Mouse (Mus musculus): Measurements from ENCODE around the gene Olfr599. TPM values are rescaled to one million over a fixed set of nuclear protein-coding genes. Genes with fewer than 3 reads are reported as not detected.

The Olfr599 gene
- polyA plus RNA-seq (2015; fragmentation: Illumina TruSeq; extraction: RNeasy Lipid Tissue Mini Kit (QIAGEN cat#74804); ENCODE audit: low read depth, low replicate concordance), result not detected

GRCm38 (mm10) chr7:103335617-103336016 lies at the start of gene Olfr599:
Gene Olfr599 (plus strand): TSS chr7:103335917.

GRCm38 (mm10) chr7:103305348-103305747 lies 30.4 kb upstream of the Olfr599 start, which contains the start of gene Olfr596:
Gene Olfr596 (plus strand): TSS chr7:103305648.

GRCm38 (mm10) chr7:103316015-103316414 lies 19.7 kb upstream of the Olfr599 start, which contains the start of gene Olfr597:
Gene Olfr597 (plus strand): TSS chr7:103316315.

GRCm38 (mm10) chr7:103323268-103323667 lies 12.4 kb upstream of the Olfr599 start, which contains the start of gene Olfr598:
Gene Olfr598 (plus strand): TSS chr7:103323568.

GRCm38 (mm10) chr7:103349569-103349968 lies 13.9 kb downstream of the Olfr599 start, which contains the start of gene Olfr600:
Gene Olfr600 (minus strand): TSS chr7:103349669.

GRCm38 (mm10) chr7:103362555-103362954 lies 26.8 kb downstream of the Olfr599 start, which contains the start of gene Olfr601:
Gene Olfr601 (minus strand): TSS chr7:103362655.

GRCm38 (mm10) chr7:103386077-103386476 lies 50.4 kb downstream of the Olfr599 start, which contains the start of gene Olfr603:
Gene Olfr603 (minus strand): TSS chr7:103386177.

Other genes with a start within 250 kb of the Olfr599 start
- gene Olfr585, start 238.2 kb upstream of the Olfr599 start, polyA plus RNA-seq (2015; fragmentation: Illumina TruSeq; extraction: RNeasy Lipid Tissue Mini Kit (QIAGEN cat#74804); ENCODE audit: low read depth, low replicate concordance), result not detected
- not detected for gene Olfr586, start 210.3 kb upstream of the Olfr599 start, polyA plus RNA-seq (2015; fragmentation: Illumina TruSeq; extraction: RNeasy Lipid Tissue Mini Kit (QIAGEN cat#74804); ENCODE audit: low read depth, low replicate concordance)
- not detected for gene Olfr588-ps1, start 195.0 kb upstream of the Olfr599 start, polyA plus RNA-seq (2015; fragmentation: Illumina TruSeq; extraction: RNeasy Lipid Tissue Mini Kit (QIAGEN cat#74804); ENCODE audit: low read depth, low replicate concordance)
- not detected for gene Olfr589, start 179.6 kb upstream of the Olfr599 start, polyA plus RNA-seq (2015; fragmentation: Illumina TruSeq; extraction: RNeasy Lipid Tissue Mini Kit (QIAGEN cat#74804); ENCODE audit: low read depth, low replicate concordance)
- not detected for gene Olfr591, start 157.6 kb upstream of the Olfr599 start, polyA plus RNA-seq (2015; fragmentation: Illumina TruSeq; extraction: RNeasy Lipid Tissue Mini Kit (QIAGEN cat#74804); ENCODE audit: low read depth, low replicate concordance)
- not detected for gene Olfr592, start 151.1 kb upstream of the Olfr599 start, polyA plus RNA-seq (2015; fragmentation: Illumina TruSeq; extraction: RNeasy Lipid Tissue Mini Kit (QIAGEN cat#74804); ENCODE audit: low read depth, low replicate concordance)
- gene Olfr593, start 124.1 kb upstream of the Olfr599 start, polyA plus RNA-seq (2015; fragmentation: Illumina TruSeq; extraction: RNeasy Lipid Tissue Mini Kit (QIAGEN cat#74804); ENCODE audit: low read depth, low replicate concordance), result not detected
- not detected for gene Olfr594, start 118.9 kb upstream of the Olfr599 start, polyA plus RNA-seq (2015; fragmentation: Illumina TruSeq; extraction: RNeasy Lipid Tissue Mini Kit (QIAGEN cat#74804); ENCODE audit: low read depth, low replicate concordance)
- gene Usp17ld, start 83.4 kb upstream of the Olfr599 start, polyA plus RNA-seq (2015; fragmentation: Illumina TruSeq; extraction: RNeasy Lipid Tissue Mini Kit (QIAGEN cat#74804); ENCODE audit: low read depth, low replicate concordance), result not detected
- gene Olfr596, start 30.3 kb upstream of the Olfr599 start, polyA plus RNA-seq (2015; fragmentation: Illumina TruSeq; extraction: RNeasy Lipid Tissue Mini Kit (QIAGEN cat#74804); ENCODE audit: low read depth, low replicate concordance), result not detected
- not detected for gene Olfr597, start 19.6 kb upstream of the Olfr599 start, polyA plus RNA-seq (2015; fragmentation: Illumina TruSeq; extraction: RNeasy Lipid Tissue Mini Kit (QIAGEN cat#74804); ENCODE audit: low read depth, low replicate concordance)
- not detected for gene Olfr598, start 12.3 kb upstream of the Olfr599 start, polyA plus RNA-seq (2015; fragmentation: Illumina TruSeq; extraction: RNeasy Lipid Tissue Mini Kit (QIAGEN cat#74804); ENCODE audit: low read depth, low replicate concordance)
- not detected for gene Olfr600, start 13.8 kb downstream of the Olfr599 start, polyA plus RNA-seq (2015; fragmentation: Illumina TruSeq; extraction: RNeasy Lipid Tissue Mini Kit (QIAGEN cat#74804); ENCODE audit: low read depth, low replicate concordance)
- gene Olfr601, start 26.7 kb downstream of the Olfr599 start, polyA plus RNA-seq (2015; fragmentation: Illumina TruSeq; extraction: RNeasy Lipid Tissue Mini Kit (QIAGEN cat#74804); ENCODE audit: low read depth, low replicate concordance), result not detected
- not detected for gene Olfr603, start 50.3 kb downstream of the Olfr599 start, polyA plus RNA-seq (2015; fragmentation: Illumina TruSeq; extraction: RNeasy Lipid Tissue Mini Kit (QIAGEN cat#74804); ENCODE audit: low read depth, low replicate concordance)
- not detected for gene Usp17lc, start 79.2 kb downstream of the Olfr599 start, polyA plus RNA-seq (2015; fragmentation: Illumina TruSeq; extraction: RNeasy Lipid Tissue Mini Kit (QIAGEN cat#74804); ENCODE audit: low read depth, low replicate concordance)
- gene Olfr605, start 109.5 kb downstream of the Olfr599 start, polyA plus RNA-seq (2015; fragmentation: Illumina TruSeq; extraction: RNeasy Lipid Tissue Mini Kit (QIAGEN cat#74804); ENCODE audit: low read depth, low replicate concordance), result not detected
- gene Olfr606, start 113.1 kb downstream of the Olfr599 start, polyA plus RNA-seq (2015; fragmentation: Illumina TruSeq; extraction: RNeasy Lipid Tissue Mini Kit (QIAGEN cat#74804); ENCODE audit: low read depth, low replicate concordance), result not detected
- not detected for gene Olfr607, start 128.2 kb downstream of the Olfr599 start, polyA plus RNA-seq (2015; fragmentation: Illumina TruSeq; extraction: RNeasy Lipid Tissue Mini Kit (QIAGEN cat#74804); ENCODE audit: low read depth, low replicate concordance)
- not detected for gene Olfr608, start 134.0 kb downstream of the Olfr599 start, polyA plus RNA-seq (2015; fragmentation: Illumina TruSeq; extraction: RNeasy Lipid Tissue Mini Kit (QIAGEN cat#74804); ENCODE audit: low read depth, low replicate concordance)
- not detected for gene Olfr609, start 162.1 kb downstream of the Olfr599 start, polyA plus RNA-seq (2015; fragmentation: Illumina TruSeq; extraction: RNeasy Lipid Tissue Mini Kit (QIAGEN cat#74804); ENCODE audit: low read depth, low replicate concordance)
- not detected for gene Olfr610, start 176.2 kb downstream of the Olfr599 start, polyA plus RNA-seq (2015; fragmentation: Illumina TruSeq; extraction: RNeasy Lipid Tissue Mini Kit (QIAGEN cat#74804); ENCODE audit: low read depth, low replicate concordance)
- not detected for gene Olfr611, start 184.9 kb downstream of the Olfr599 start, polyA plus RNA-seq (2015; fragmentation: Illumina TruSeq; extraction: RNeasy Lipid Tissue Mini Kit (QIAGEN cat#74804); ENCODE audit: low read depth, low replicate concordance)
- not detected for gene Olfr612, start 206.8 kb downstream of the Olfr599 start, polyA plus RNA-seq (2015; fragmentation: Illumina TruSeq; extraction: RNeasy Lipid Tissue Mini Kit (QIAGEN cat#74804); ENCODE audit: low read depth, low replicate concordance)
- not detected for gene Olfr613, start 212.2 kb downstream of the Olfr599 start, polyA plus RNA-seq (2015; fragmentation: Illumina TruSeq; extraction: RNeasy Lipid Tissue Mini Kit (QIAGEN cat#74804); ENCODE audit: low read depth, low replicate concordance)
- not detected for gene Olfr615, start 220.2 kb downstream of the Olfr599 start, polyA plus RNA-seq (2015; fragmentation: Illumina TruSeq; extraction: RNeasy Lipid Tissue Mini Kit (QIAGEN cat#74804); ENCODE audit: low read depth, low replicate concordance)
- not detected for gene Olfr616, start 233.2 kb downstream of the Olfr599 start, polyA plus RNA-seq (2015; fragmentation: Illumina TruSeq; extraction: RNeasy Lipid Tissue Mini Kit (QIAGEN cat#74804); ENCODE audit: low read depth, low replicate concordance)
- gene Olfr617, start 237.1 kb downstream of the Olfr599 start, polyA plus RNA-seq (2015; fragmentation: Illumina TruSeq; extraction: RNeasy Lipid Tissue Mini Kit (QIAGEN cat#74804); ENCODE audit: low read depth, low replicate concordance), result not detected

All from brain, adult 10 weeks (tissue).